Mouse (Mus musculus) kidney, embryonic 16.5 days (tissue): Measurements from ENCODE around the gene Olfr1495. TPM values are rescaled to one million over a fixed set of nuclear protein-coding genes. Genes with fewer than 3 reads are reported as not detected.

Source experiments
- ATAC-seq: fragments of 200-750 bp; cut with Nextera tagmentation; 2 replicates; pipeline ENCODE4 v1.8.0; 2017; ENCODE audit warnings: moderate TSS enrichment; ENCODE audit not compliant: low FRiP score, low TSS enrichment
- H3K27ac ChIP-seq: fragments of 300-500 bp; sonication (generic); 2 replicates; pipeline ENCODE4 v1.5.1; 2014; ENCODE audit warnings: low read length
- H3K27me3 ChIP-seq: fragments of 300-500 bp; sonication (generic); 2 replicates; pipeline ENCODE4 v1.6.1; 2014; ENCODE audit warnings: low read length, control low read depth, mixed read lengths; ENCODE audit not compliant: insufficient read depth
- H3K36me3 ChIP-seq: fragments of 300-500 bp; sonication (generic); 2 replicates; pipeline ENCODE4 v1.6.1; 2014; ENCODE audit warnings: low read length, control low read depth, mixed read lengths; ENCODE audit not compliant: insufficient read depth
- H3K4me1 ChIP-seq: fragments of 300-500 bp; sonication (generic); 2 replicates; pipeline ENCODE4 v1.6.1; 2014; ENCODE audit warnings: low read length, control low read depth, mixed read lengths; ENCODE audit not compliant: insufficient read depth
- H3K4me2 ChIP-seq: fragments of 300-500 bp; sonication (generic); replicated peaks from 2 replicates; pipeline ENCODE4 v1.6.1; 2014; ENCODE audit warnings: low read depth, low read length
- H3K4me3 ChIP-seq: fragments of 300-500 bp; sonication (generic); 2 replicates; pipeline ENCODE4 v1.5.1; 2014; ENCODE audit warnings: mild to moderate bottlenecking, low read length
- H3K9ac ChIP-seq: fragments of 300-500 bp; sonication (generic); replicated peaks from 2 replicates; pipeline ENCODE4 v1.6.1; 2014; ENCODE audit warnings: low read length
- H3K9me3 ChIP-seq: fragments of 300-500 bp; sonication (generic); 2 replicates; pipeline ENCODE4 v1.6.1; 2016; ENCODE audit warnings: low read length, control low read depth
- polyA plus RNA-seq: library from polyadenylated mRNA; unstranded; fragments of >200 nt; fragmentation: Nextera tagmentation; extraction: Ambion mirVana; gene quantifications from 2 replicates; pipeline ENCODE4 v1.2.1, GENCODE M21; 2015

Gene Olfr1495
- polyA plus RNA-seq, 1 experiment from 2014 or later: not detected

GRCm38 (mm10) chr19:13819347-13819746 lies 54.9 kb downstream of the Olfr1495 start, which contains the start of gene Olfr1499:
TSS of gene Olfr1499 (minus strand) at chr19:13819447.
- Histone ChIP-seq H3K9me3 (no peaks in the 10 kb centered on the region), H3K4me2 (no peak within 1 kb of the TSS), H3K27ac (no peak within 1 kb of the TSS), H3K4me1 (no peaks in the 10 kb centered on the region), H3K27me3 (no peaks in the 10 kb centered on the region), H3K4me3 (no peak within 1 kb of the TSS), H3K9ac (no peak within 1 kb of the TSS), H3K36me3 (no peaks in the 10 kb centered on the region)
- no peak for ATAC-seq

Other genes with a start within 250 kb of the Olfr1495 start
- not detected in 2 replicates for gene Olfr1480, start 236.7 kb upstream of the Olfr1495 start, polyA plus RNA-seq
- not detected in 2 replicates for gene Olfr1484, start 181.1 kb upstream of the Olfr1495 start, polyA plus RNA-seq
- gene Olfr1487, start 147.2 kb upstream of the Olfr1495 start, polyA plus RNA-seq: not detected in 2 replicates
- gene Olfr1489, start 133.0 kb upstream of the Olfr1495 start, polyA plus RNA-seq: not detected in 2 replicates
- gene Olfr1490, start 113.5 kb upstream of the Olfr1495 start, polyA plus RNA-seq: not detected in 2 replicates
- not detected in 2 replicates for gene Olfr1491, start 67.3 kb upstream of the Olfr1495 start, polyA plus RNA-seq
- gene Olfr1493-ps1, start 41.3 kb upstream of the Olfr1495 start, polyA plus RNA-seq: not detected in 2 replicates
- not detected in 2 replicates for gene Olfr1494, start 24.9 kb upstream of the Olfr1495 start, polyA plus RNA-seq
- not detected in 2 replicates for gene Olfr1496, start 13.3 kb downstream of the Olfr1495 start, polyA plus RNA-seq
- gene Olfr1497, start 33.6 kb downstream of the Olfr1495 start, polyA plus RNA-seq: not detected in 2 replicates
- gene Olfr1499, start 54.8 kb downstream of the Olfr1495 start, polyA plus RNA-seq: not detected in 2 replicates
- gene Olfr1500, start 65.9 kb downstream of the Olfr1495 start, polyA plus RNA-seq: not detected in 2 replicates
- gene Olfr1501, start 86.1 kb downstream of the Olfr1495 start, polyA plus RNA-seq: not detected in 2 replicates
- gene Olfr1502, start 97.2 kb downstream of the Olfr1495 start, polyA plus RNA-seq: not detected in 2 replicates
- gene Olfr1504, start 133.3 kb downstream of the Olfr1495 start, polyA plus RNA-seq: not detected in 2 replicates
- gene Olfr1505, start 148.9 kb downstream of the Olfr1495 start, polyA plus RNA-seq: not detected in 2 replicates